Mouse (Mus musculus) forelimb bud, embryonic 11.5 days (tissue): Measurements from ENCODE around the gene Clasrp.

ENCODE experiments used
- DNase-seq: peaks from one replicate; pipeline ENCODE4 v3.0.0-alpha.2; 2012; ENCODE audit warnings: low read depth, low spot score

Clasrp gene

GRCm38 (mm10) chr7:19603849-19604605, at the start of gene Clasrp:
Gene Clasrp, minus strand, starts transcription at chr7:19604486.
- peak; percentile 94 for DNase-seq

- DNase-seq = no peak
Measured at GRCm38 (mm10) chr7:19652614-19653013, 48.3 kb upstream of the Clasrp start.

GRCm38 (mm10) chr7:19651063-19651786, 46.9 kb upstream of the Clasrp start:
- no peak for DNase-seq

GRCm38 (mm10) chr7:19641223-19641622, 36.9 kb upstream of the Clasrp start:
- DNase-seq = no peak

- DNase-seq = no peak
Measured at GRCm38 (mm10) chr7:19635074-19635827, 31.0 kb upstream of the Clasrp start.

GRCm38 (mm10) chr7:19634591-19634990, 30.3 kb upstream of the Clasrp start:
- DNase-seq = no peak

GRCm38 (mm10) chr7:19633855-19634254, 29.6 kb upstream of the Clasrp start:
- no peak for DNase-seq

GRCm38 (mm10) chr7:19633197-19633596, 28.9 kb upstream of the Clasrp start:
- no peak for DNase-seq

- DNase-seq = no peak
Measured at GRCm38 (mm10) chr7:19632720-19633119, 28.4 kb upstream of the Clasrp start.

- no peak for DNase-seq
Measured at GRCm38 (mm10) chr7:19632275-19632674, 28.0 kb upstream of the Clasrp start.

GRCm38 (mm10) chr7:19629361-19629734, 25.1 kb upstream of the Clasrp start, which contains the start of gene Relb:
Gene Relb, minus strand, starts transcription at chr7:19629438.
- DNase-seq = peak; percentile 85

GRCm38 (mm10) chr7:19628536-19629360, 24.5 kb upstream of the Clasrp start:
- DNase-seq = peak; percentile 89

- DNase-seq = no peak
Measured at GRCm38 (mm10) chr7:19628192-19628535, 23.9 kb upstream of the Clasrp start.

GRCm38 (mm10) chr7:19627721-19628120, 23.4 kb upstream of the Clasrp start:
- DNase-seq = no peak

- DNase-seq = no peak
Measured at GRCm38 (mm10) chr7:19623433-19623832, 19.1 kb upstream of the Clasrp start.

- DNase-seq = no peak
Measured at GRCm38 (mm10) chr7:19622241-19622640, 18.0 kb upstream of the Clasrp start.

GRCm38 (mm10) chr7:19620811-19621210, 16.5 kb upstream of the Clasrp start:
- DNase-seq = no peak

- DNase-seq = peak; percentile 85
Measured at GRCm38 (mm10) chr7:19619004-19619801, 14.9 kb upstream of the Clasrp start.

GRCm38 (mm10) chr7:19615036-19615577, 10.8 kb upstream of the Clasrp start:
- no peak for DNase-seq

- no peak for DNase-seq
Measured at GRCm38 (mm10) chr7:19610969-19611368, 6.7 kb upstream of the Clasrp start.
